In genomic region chr8:119916237-119916892, GRCm38 (mm10) we compare ENCODE assay signal across 12 mouse cellular contexts. TPM values are rescaled to one million over a fixed set of nuclear protein-coding genes. Genes with fewer than 3 reads are reported as not detected.
DNase-seq lines count a peak whose midpoint lies in the region; ATAC-seq and TF ChIP-seq lines count a peak whose summit lies in the region.
"Had no signal": no experiment of that assay in that cellular context is flagged by ENCODE, and none has a peak within 500 bp of the region (broad histone marks: within the 10 kb centered on the region; RNA-seq: fewer than 3 reads in every experiment).

No protein-coding gene starts in this region.

- H3K4me3 ChIP-seq in heart, embryonic 13.5 days: no peak overlapping the region
- no peak overlapping the region for H3K4me3 ChIP-seq in heart, embryonic 10.5 days
- H3K4me3 ChIP-seq in stomach, embryonic 16.5 days (replicated peaks; ENCODE audit: low read length): no peak overlapping the region
- H3K4me3 ChIP-seq in stomach, postnatal 0 days (ENCODE audit: low read depth, low read length): no peak overlapping the region
- peak overlapping the region; percentile 59 for H3K4me3 ChIP-seq in erythroblast, embryonic 14.5 days (replicated peaks)
- H3K4me3 ChIP-seq: kidney, embryonic 15.5 days; neural tube, embryonic 15.5 days had no signal

- WGBS in heart, embryonic 13.5 days: 57% methylated on average over 16 of the region's 16 CpGs
- WGBS in heart, embryonic 10.5 days: 59% methylated on average over 16 of the region's 16 CpGs
- WGBS in stomach, embryonic 16.5 days: 59% methylated on average over 16 of the region's 16 CpGs
- 61% methylated on average over 16 of the region's 16 CpGs for WGBS in stomach, postnatal 0 days

- H3K36me3 ChIP-seq in heart, embryonic 13.5 days: peaks cover 10% of the 10 kb centered on the region
- peaks cover 23% of the 10 kb centered on the region for H3K36me3 ChIP-seq in heart, embryonic 10.5 days
- H3K36me3 ChIP-seq in stomach, embryonic 16.5 days (ENCODE audit: control insufficient read depth, insufficient read depth, low read length): no peaks in the 10 kb centered on the region
- no peaks in the 10 kb centered on the region for H3K36me3 ChIP-seq in stomach, postnatal 0 days (ENCODE audit: control insufficient read depth, insufficient read depth, low read length)
- H3K36me3 ChIP-seq in erythroblast, embryonic 14.5 days (ENCODE audit: control insufficient read depth): peaks cover 67% of the 10 kb centered on the region
- H3K36me3 ChIP-seq: neural tube, embryonic 15.5 days had no signal

- peaks cover 75% of the 10 kb centered on the region for H3K4me1 ChIP-seq in heart, embryonic 13.5 days
- peaks cover 77% of the 10 kb centered on the region for H3K4me1 ChIP-seq in heart, embryonic 10.5 days
- peaks cover 61% of the 10 kb centered on the region for H3K4me1 ChIP-seq in stomach, embryonic 16.5 days (ENCODE audit: control insufficient read depth, insufficient read depth, low read length)
- H3K4me1 ChIP-seq in stomach, postnatal 0 days (replicated peaks; ENCODE audit: control insufficient read depth, insufficient read depth): no peaks in the 10 kb centered on the region
- H3K4me1 ChIP-seq in erythroblast, embryonic 14.5 days (ENCODE audit: control insufficient read depth): peaks cover 96% of the 10 kb centered on the region

- TF ChIP-seq CTCF in stomach, postnatal 0 days (IDR thresholded peaks at IDR 0.05; ENCODE audit: low read depth): no peak

- no peak for TF ChIP-seq EP300 in stomach, postnatal 0 days (optimal IDR thresholded peaks at IDR 0.05)

- H3K27ac ChIP-seq in heart, embryonic 13.5 days (replicated peaks): no peak overlapping the region
- no peak overlapping the region for H3K27ac ChIP-seq in heart, embryonic 10.5 days
- no peak overlapping the region for H3K27ac ChIP-seq in stomach, embryonic 16.5 days (ENCODE audit: low read length)
- H3K27ac ChIP-seq in stomach, postnatal 0 days (replicated peaks): no peak overlapping the region
- H3K27ac ChIP-seq: kidney, embryonic 15.5 days; neural tube, embryonic 15.5 days had no signal

- ATAC-seq in heart, embryonic 13.5 days (ENCODE audit: extremely low read depth, insufficient number of reproducible peaks, low FRiP score, low TSS enrichment): no peak
- no peak; the same call in 1 of the 2 replicates for ATAC-seq in stomach, embryonic 16.5 days (ENCODE audit: insufficient read depth, low FRiP score)
- no peak for ATAC-seq in stomach, postnatal 0 days (ENCODE audit: low FRiP score, low TSS enrichment)
- no peak for ATAC-seq in granulocyte monocyte progenitor cell, adult 5-6 weeks (replicated peaks; ENCODE audit: poor library complexity, severe bottlenecking)

- DNase-seq in heart, embryonic 10.5 days (ENCODE audit: low spot score): no peak
- DNase-seq in stomach, postnatal 0 days (ENCODE audit: low spot score): no peak
- DNase-seq in lung, adult 18-20 months: no peak
- DNase-seq: lung, postnatal 4 days; right cerebral cortex, postnatal 25 days had no signal

- peak overlapping the region; percentile 32 for H3K4me2 ChIP-seq in heart, embryonic 13.5 days
- no peak overlapping the region for H3K4me2 ChIP-seq in stomach, embryonic 16.5 days (ENCODE audit: low read depth, low read length)
- no peak overlapping the region for H3K4me2 ChIP-seq in stomach, postnatal 0 days (replicated peaks; ENCODE audit: low read depth)
- H3K4me2 ChIP-seq: kidney, embryonic 15.5 days; neural tube, embryonic 15.5 days had no signal

- no peaks in the 10 kb centered on the region for H3K27me3 ChIP-seq in heart, embryonic 13.5 days (replicated peaks)
- no peaks in the 10 kb centered on the region for H3K27me3 ChIP-seq in heart, embryonic 10.5 days (ENCODE audit: insufficient read depth, poor library complexity, severe bottlenecking)
- H3K27me3 ChIP-seq in stomach, embryonic 16.5 days (ENCODE audit: control insufficient read depth, insufficient read depth, low read length): no peaks in the 10 kb centered on the region
- no peaks in the 10 kb centered on the region for H3K27me3 ChIP-seq in stomach, postnatal 0 days (ENCODE audit: control insufficient read depth, insufficient read depth, low read length)
- H3K27me3 ChIP-seq in erythroblast, embryonic 14.5 days (ENCODE audit: control insufficient read depth): no peaks in the 10 kb centered on the region
- H3K27me3 ChIP-seq: CH12.LX; kidney, embryonic 15.5 days; neural tube, embryonic 15.5 days had no signal

- H3K9ac ChIP-seq in heart, embryonic 13.5 days: peak overlapping the region; percentile 50; the same call in 1 of the 2 replicates
- peak overlapping the region; percentile 6; the same call in 1 of the 2 replicates for H3K9ac ChIP-seq in stomach, embryonic 16.5 days (ENCODE audit: low read length)
- H3K9ac ChIP-seq in stomach, postnatal 0 days (ENCODE audit: low read length): no peak overlapping the region
- H3K9ac ChIP-seq: kidney, embryonic 15.5 days; neural tube, embryonic 15.5 days had no signal

- H3K9me3 ChIP-seq in heart, embryonic 13.5 days: no peaks in the 10 kb centered on the region
- no peaks in the 10 kb centered on the region for H3K9me3 ChIP-seq in heart, embryonic 10.5 days
- H3K9me3 ChIP-seq in stomach, embryonic 16.5 days (replicated peaks; ENCODE audit: control insufficient read depth, low read length): no peaks in the 10 kb centered on the region
- H3K9me3 ChIP-seq in stomach, postnatal 0 days (ENCODE audit: control insufficient read depth, low read length): no peaks in the 10 kb centered on the region
- peaks cover 9% of the 10 kb centered on the region for H3K9me3 ChIP-seq in erythroblast, embryonic 14.5 days (ENCODE audit: control insufficient read depth, low read length)
- H3K9me3 ChIP-seq: kidney, embryonic 15.5 days; neural tube, embryonic 15.5 days had no signal

RNA-seq across cellular contexts. Expression of gene Gm20388, which starts 5.7 kb away (rescaled TPM):
- 1.8 TPM in 1 of 2 replicates, not detected in the other for polyA plus RNA-seq in heart, embryonic 13.5 days (2015; fragmentation: Nextera tagmentation; extraction: Ambion mirVana)
- polyA plus RNA-seq in heart, embryonic 10.5 days (2016; fragmentation: Nextera tagmentation; extraction: Ambion mirVana): 1.4 and 4.5 TPM in 2 replicates
- polyA plus RNA-seq in stomach, embryonic 16.5 days (2015; fragmentation: Nextera tagmentation; extraction: Ambion mirVana): 7.4 and 11.0 TPM in 2 replicates
- not detected in 2 replicates for polyA plus RNA-seq in stomach, postnatal 0 days (2015; fragmentation: Nextera tagmentation; extraction: Ambion mirVana)
- 0.36 TPM in 1 of 2 replicates, not detected in the other for polyA plus RNA-seq in erythroblast, embryonic 14.5 days (2012)
- 7.1 and 23.8 TPM in 2 replicates for total RNA-seq in granulocyte monocyte progenitor cell, adult 5-6 weeks (2014; fragmentation: Nextera tagmentation)
- 18.5 and 25.8 TPM in 2 replicates for total RNA-seq in granulocyte monocyte progenitor cell, adult 5-6 weeks (2017)
- polyA plus RNA-seq: neural tube, embryonic 15.5 days had no signal

RNA-seq across cellular contexts. Expression of gene Usp10, which starts 6.2 kb away (rescaled TPM):
- 90.5 and 101 TPM in 2 replicates for polyA plus RNA-seq in heart, embryonic 13.5 days (2015; fragmentation: Nextera tagmentation; extraction: Ambion mirVana)
- 155 and 187 TPM in 2 replicates for polyA plus RNA-seq in heart, embryonic 10.5 days (2016; fragmentation: Nextera tagmentation; extraction: Ambion mirVana)
- polyA plus RNA-seq in stomach, embryonic 16.5 days (2015; fragmentation: Nextera tagmentation; extraction: Ambion mirVana): 118 and 141 TPM in 2 replicates
- polyA plus RNA-seq in stomach, postnatal 0 days (2015; fragmentation: Nextera tagmentation; extraction: Ambion mirVana): 54.5 and 57.2 TPM in 2 replicates
- polyA plus RNA-seq in erythroblast, embryonic 14.5 days (2012): 7.6 and 8.3 TPM in 2 replicates
- total RNA-seq in granulocyte monocyte progenitor cell, adult 5-6 weeks (2014; fragmentation: Nextera tagmentation): 91.5 and 110 TPM in 2 replicates
- total RNA-seq in granulocyte monocyte progenitor cell, adult 5-6 weeks (2017): 56.4 and 69.3 TPM in 2 replicates

RNA-seq across cellular contexts. Expression of gene Klhl36, which starts 54.3 kb away (rescaled TPM):
- polyA plus RNA-seq in heart, embryonic 13.5 days (2015; fragmentation: Nextera tagmentation; extraction: Ambion mirVana): 10.1 and 10.9 TPM in 2 replicates
- 9.6 and 10.1 TPM in 2 replicates for polyA plus RNA-seq in heart, embryonic 10.5 days (2016; fragmentation: Nextera tagmentation; extraction: Ambion mirVana)
- polyA plus RNA-seq in stomach, embryonic 16.5 days (2015; fragmentation: Nextera tagmentation; extraction: Ambion mirVana): 10.7 and 12.7 TPM in 2 replicates
- 9.0 and 10.0 TPM in 2 replicates for polyA plus RNA-seq in stomach, postnatal 0 days (2015; fragmentation: Nextera tagmentation; extraction: Ambion mirVana)
- 0.02 and 0.12 TPM in 2 replicates for polyA plus RNA-seq in erythroblast, embryonic 14.5 days (2012)
- total RNA-seq in granulocyte monocyte progenitor cell, adult 5-6 weeks (2014; fragmentation: Nextera tagmentation): 2.5 and 5.3 TPM in 2 replicates
- 3.5 and 6.7 TPM in 2 replicates for total RNA-seq in granulocyte monocyte progenitor cell, adult 5-6 weeks (2017)
